Mouse (Mus musculus): ENCODE results near the gene Hist1h2be. TPM values are rescaled to one million over a fixed set of nuclear protein-coding genes. Genes with fewer than 3 reads are reported as not detected.

Hist1h2be gene
- polyA plus RNA-seq, 1 experiment from 2014 or later, result 3.7 TPM

Small RNAs within 50 kb of the gene (microRNA-seq; reads per million reads assigned to microRNA genes)
- gene Gm44297 (not detected), gene Gm44359 (not detected), gene Gm44394 (not detected)

Other genes starting within 250 kb of the Hist1h2be start
- gene Abt1, start 197.3 kb downstream of the Hist1h2be start, polyA plus RNA-seq (2016; fragmentation: Nextera tagmentation; extraction: Ambion mirVana), result 14.4 and 15.2 TPM in 2 replicates
- gene Btn1a1, start 155.2 kb downstream of the Hist1h2be start, polyA plus RNA-seq (2016; fragmentation: Nextera tagmentation; extraction: Ambion mirVana), result 0.10 and 0.12 TPM in 2 replicates
- 1.8 and 1.9 TPM in 2 replicates for gene Btn2a2, start 132.3 kb downstream of the Hist1h2be start, polyA plus RNA-seq (2016; fragmentation: Nextera tagmentation; extraction: Ambion mirVana)
- gene Hist1h4h, start 90.1 kb downstream of the Hist1h2be start, polyA plus RNA-seq (2016; fragmentation: Nextera tagmentation; extraction: Ambion mirVana), result 6.0 and 9.0 TPM in 2 replicates
- 9.8 and 16.3 TPM in 2 replicates for gene Hist1h2af, start 87.2 kb downstream of the Hist1h2be start, polyA plus RNA-seq (2016; fragmentation: Nextera tagmentation; extraction: Ambion mirVana)
- gene Hist1h3g, start 85.7 kb downstream of the Hist1h2be start, polyA plus RNA-seq (2016; fragmentation: Nextera tagmentation; extraction: Ambion mirVana), result 10.5 and 17.3 TPM in 2 replicates
- 1.4 TPM in 2 replicates for gene Hist1h2bh, start 77.7 kb downstream of the Hist1h2be start, polyA plus RNA-seq (2016; fragmentation: Nextera tagmentation; extraction: Ambion mirVana)
- 2.1 and 3.2 TPM in 2 replicates for gene Hist1h3f, start 77.1 kb downstream of the Hist1h2be start, polyA plus RNA-seq (2016; fragmentation: Nextera tagmentation; extraction: Ambion mirVana)
- 2.7 and 3.6 TPM in 2 replicates for gene Hist1h4f, start 69.5 kb downstream of the Hist1h2be start, polyA plus RNA-seq (2016; fragmentation: Nextera tagmentation; extraction: Ambion mirVana)
- 0.58 and 0.80 TPM in 2 replicates for gene Hist1h1d, start 67.9 kb downstream of the Hist1h2be start, polyA plus RNA-seq (2016; fragmentation: Nextera tagmentation; extraction: Ambion mirVana)
- gene Hist1h3e, start 58.8 kb downstream of the Hist1h2be start, polyA plus RNA-seq (2016; fragmentation: Nextera tagmentation; extraction: Ambion mirVana), result 11.1 and 12.8 TPM in 2 replicates
- 153 and 213 TPM in 2 replicates for gene Hist1h2ae, start 49.9 kb downstream of the Hist1h2be start, polyA plus RNA-seq (2016; fragmentation: Nextera tagmentation; extraction: Ambion mirVana)
- gene Hist1h2bg, start 49.7 kb downstream of the Hist1h2be start, polyA plus RNA-seq (2016; fragmentation: Nextera tagmentation; extraction: Ambion mirVana), result 16.5 and 25.4 TPM in 2 replicates
- gene Hist1h2bf, start 46.9 kb downstream of the Hist1h2be start, polyA plus RNA-seq (2016; fragmentation: Nextera tagmentation; extraction: Ambion mirVana), result 12.5 and 21.2 TPM in 2 replicates
- gene Hist1h2ad, start 46.7 kb downstream of the Hist1h2be start, polyA plus RNA-seq (2016; fragmentation: Nextera tagmentation; extraction: Ambion mirVana), result 1.9 and 2.7 TPM in 2 replicates
- gene Hist1h3d, start 45.4 kb downstream of the Hist1h2be start, polyA plus RNA-seq (2016; fragmentation: Nextera tagmentation; extraction: Ambion mirVana), result 9.5 and 11.3 TPM in 2 replicates
- gene Hist1h4d, start 39.5 kb downstream of the Hist1h2be start, polyA plus RNA-seq (2016; fragmentation: Nextera tagmentation; extraction: Ambion mirVana), result 139 and 158 TPM in 2 replicates
- 24.6 and 30.8 TPM in 2 replicates for gene Hist1h1e, start 1.4 kb upstream of the Hist1h2be start, polyA plus RNA-seq (2016; fragmentation: Nextera tagmentation; extraction: Ambion mirVana)
- 1.1 and 1.3 TPM in 2 replicates for gene Hist1h2ac, start 62.8 kb upstream of the Hist1h2be start, polyA plus RNA-seq (2016; fragmentation: Nextera tagmentation; extraction: Ambion mirVana)
- gene Hist1h2bc, start 63.1 kb upstream of the Hist1h2be start, polyA plus RNA-seq (2016; fragmentation: Nextera tagmentation; extraction: Ambion mirVana), result 29.3 and 33.7 TPM in 2 replicates
- gene Hist1h1t, start 74.7 kb upstream of the Hist1h2be start, polyA plus RNA-seq (2016; fragmentation: Nextera tagmentation; extraction: Ambion mirVana), result not detected in 2 replicates
- 13.4 and 18.4 TPM in 2 replicates for gene Hist1h4c, start 77.3 kb upstream of the Hist1h2be start, polyA plus RNA-seq (2016; fragmentation: Nextera tagmentation; extraction: Ambion mirVana)
- gene Hfe, start 89.7 kb upstream of the Hist1h2be start, polyA plus RNA-seq (2016; fragmentation: Nextera tagmentation; extraction: Ambion mirVana), result 3.8 and 4.2 TPM in 2 replicates
- 20.1 and 21.4 TPM in 2 replicates for gene Hist1h1c, start 117.7 kb upstream of the Hist1h2be start, polyA plus RNA-seq (2016; fragmentation: Nextera tagmentation; extraction: Ambion mirVana)
- gene Hist1h3c, start 124.5 kb upstream of the Hist1h2be start, polyA plus RNA-seq (2016; fragmentation: Nextera tagmentation; extraction: Ambion mirVana), result 20.7 and 22.1 TPM in 2 replicates
- 6.3 and 6.7 TPM in 2 replicates for gene Hist1h2bb, start 125.6 kb upstream of the Hist1h2be start, polyA plus RNA-seq (2016; fragmentation: Nextera tagmentation; extraction: Ambion mirVana)
- gene Hist1h2ab, start 130.0 kb upstream of the Hist1h2be start, polyA plus RNA-seq (2016; fragmentation: Nextera tagmentation; extraction: Ambion mirVana), result 77.8 and 92.9 TPM in 2 replicates
- gene Hist1h3b, start 131.1 kb upstream of the Hist1h2be start, polyA plus RNA-seq (2016; fragmentation: Nextera tagmentation; extraction: Ambion mirVana), result 17.7 and 30.1 TPM in 2 replicates
- 9.1 and 10.7 TPM in 2 replicates for gene Hist1h4b, start 135.9 kb upstream of the Hist1h2be start, polyA plus RNA-seq (2016; fragmentation: Nextera tagmentation; extraction: Ambion mirVana)
- 1.2 and 1.4 TPM in 2 replicates for gene Hist1h4a, start 140.1 kb upstream of the Hist1h2be start, polyA plus RNA-seq (2016; fragmentation: Nextera tagmentation; extraction: Ambion mirVana)
- gene Hist1h3a, start 141.3 kb upstream of the Hist1h2be start, polyA plus RNA-seq (2016; fragmentation: Nextera tagmentation; extraction: Ambion mirVana), result 11.9 and 12.8 TPM in 2 replicates
- gene Hist1h1a, start 142.5 kb upstream of the Hist1h2be start, polyA plus RNA-seq (2016; fragmentation: Nextera tagmentation; extraction: Ambion mirVana), result 6.3 and 7.4 TPM in 2 replicates
- gene Trim38, start 148.8 kb upstream of the Hist1h2be start, polyA plus RNA-seq (2016; fragmentation: Nextera tagmentation; extraction: Ambion mirVana), result 0.16 TPM in 1 of 2 replicates, not detected in the other
- not detected in 2 replicates for gene Slc17a2, start 185.9 kb upstream of the Hist1h2be start, polyA plus RNA-seq (2016; fragmentation: Nextera tagmentation; extraction: Ambion mirVana)
- 0.06 TPM in 1 of 2 replicates, not detected in the other for gene Slc17a3, start 218.3 kb upstream of the Hist1h2be start, polyA plus RNA-seq (2016; fragmentation: Nextera tagmentation; extraction: Ambion mirVana)
- gene Slc17a1, start 246.6 kb upstream of the Hist1h2be start, polyA plus RNA-seq (2016; fragmentation: Nextera tagmentation; extraction: Ambion mirVana), result not detected in 2 replicates

Measured in limb, embryonic 12.5 days (tissue).